Mouse (Mus musculus): ENCODE measurements around the gene Mta2.

DNA sequence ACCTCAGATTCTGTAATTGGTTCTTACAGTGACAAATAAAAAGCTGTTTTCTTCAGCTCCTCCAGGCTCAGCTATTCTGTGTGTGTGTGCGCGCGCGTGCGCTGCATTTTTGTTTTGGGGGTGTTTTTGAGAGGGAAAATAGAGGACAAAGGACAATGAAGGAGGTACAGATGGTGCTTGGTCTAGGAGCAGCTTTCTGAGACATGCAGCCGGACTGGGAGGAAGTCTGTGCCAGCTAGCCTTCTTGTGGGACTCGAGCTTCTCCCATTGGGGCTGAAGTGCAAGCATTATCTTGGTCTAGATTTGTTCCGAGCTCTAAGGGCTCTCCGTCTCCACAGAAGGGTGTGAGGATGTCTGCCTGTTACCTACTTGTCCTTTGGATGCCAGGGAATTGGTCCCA lies 10.6 kb downstream of the Mta2 start:
- TF ChIP-seq CTCF (IDR thresholded peaks at IDR 0.05; ENCODE audit: low read depth, low read length) (no peak), POLR2A (IDR thresholded peaks at IDR 0.05; ENCODE audit: borderline replicate concordance, low read depth, low read length) (no peak)
